In genomic region chr16:97192296-97192695, GRCm38 (mm10) we compare ENCODE assay signal across 24 mouse cellular contexts. TPM values are rescaled to one million over a fixed set of nuclear protein-coding genes. Genes with fewer than 3 reads are reported as not detected.
DNase-seq lines count a peak whose midpoint lies in the region; ATAC-seq and TF ChIP-seq lines count a peak whose summit lies in the region.
"Had no signal": no experiment of that assay in that cellular context is flagged by ENCODE, and none has a peak within 500 bp of the region (broad histone marks: within the 10 kb centered on the region; RNA-seq: fewer than 3 reads in every experiment).

No protein-coding gene starts in this region.

- H3K9ac ChIP-seq in forebrain, embryonic 13.5 days: no peak overlapping the region
- H3K9ac ChIP-seq in forebrain, embryonic 15.5 days (replicated peaks): no peak overlapping the region
- no peak overlapping the region for H3K9ac ChIP-seq in midbrain, embryonic 14.5 days (replicated peaks; ENCODE audit: low read length)
- no peak overlapping the region for H3K9ac ChIP-seq in midbrain, embryonic 13.5 days (replicated peaks)
- H3K9ac ChIP-seq: heart, embryonic 12.5 days; heart, embryonic 15.5 days; hindbrain, embryonic 14.5 days had no signal

- H3K4me2 ChIP-seq in forebrain, embryonic 13.5 days: no peak overlapping the region
- no peak overlapping the region for H3K4me2 ChIP-seq in forebrain, embryonic 15.5 days (replicated peaks)
- no peak overlapping the region for H3K4me2 ChIP-seq in midbrain, embryonic 14.5 days (ENCODE audit: low read length)
- no peak overlapping the region for H3K4me2 ChIP-seq in midbrain, embryonic 13.5 days (replicated peaks)
- H3K4me2 ChIP-seq: heart, embryonic 12.5 days; heart, embryonic 15.5 days; hindbrain, embryonic 14.5 days had no signal

- 0 out of 2 replicates have a peak, but pooled peaks cover 8% of the 10 kb centered on the region for H3K4me1 ChIP-seq in forebrain, embryonic 13.5 days
- no peaks in the 10 kb centered on the region for H3K4me1 ChIP-seq in forebrain, embryonic 15.5 days
- H3K4me1 ChIP-seq in midbrain, embryonic 14.5 days (ENCODE audit: control insufficient read depth, insufficient read depth, low read length): 0 out of 2 replicates have a peak, but pooled peaks cover 3% of the 10 kb centered on the region
- peaks cover 6% of the 10 kb centered on the region for H3K4me1 ChIP-seq in midbrain, embryonic 13.5 days (replicated peaks)
- H3K4me1 ChIP-seq: heart, embryonic 12.5 days; heart, embryonic 15.5 days had no signal

- no peaks in the 10 kb centered on the region for H3K27me3 ChIP-seq in forebrain, embryonic 13.5 days
- H3K27me3 ChIP-seq in forebrain, embryonic 15.5 days: no peaks in the 10 kb centered on the region
- no peaks in the 10 kb centered on the region for H3K27me3 ChIP-seq in midbrain, embryonic 14.5 days (ENCODE audit: control insufficient read depth, insufficient read depth, low read length)
- no peaks in the 10 kb centered on the region for H3K27me3 ChIP-seq in midbrain, embryonic 13.5 days
- H3K27me3 ChIP-seq: heart, embryonic 12.5 days; heart, embryonic 15.5 days had no signal

- 51% methylated on average over 4 of the region's 4 CpGs for WGBS in forebrain, embryonic 13.5 days
- WGBS in forebrain, embryonic 15.5 days: 40% methylated on average over 4 of the region's 4 CpGs
- 49% methylated on average over 4 of the region's 4 CpGs for WGBS in midbrain, embryonic 14.5 days
- 56% methylated on average over 4 of the region's 4 CpGs for WGBS in midbrain, embryonic 13.5 days

- no peak overlapping the region; the same call in 1 of the 2 replicates for H3K27ac ChIP-seq in forebrain, embryonic 13.5 days
- H3K27ac ChIP-seq in forebrain, embryonic 15.5 days (replicated peaks): no peak overlapping the region
- H3K27ac ChIP-seq in midbrain, embryonic 14.5 days (replicated peaks; ENCODE audit: low read depth, low read length): 0 out of 2 replicates have a peak overlapping the region, but pooled peaks have one; percentile 8
- H3K27ac ChIP-seq in midbrain, embryonic 13.5 days: no peak overlapping the region
- H3K27ac ChIP-seq: heart, embryonic 15.5 days; hindbrain, embryonic 14.5 days had no signal

- H3K36me3 ChIP-seq in forebrain, embryonic 13.5 days (ENCODE audit: poor library complexity, severe bottlenecking): no peaks in the 10 kb centered on the region
- H3K36me3 ChIP-seq in forebrain, embryonic 15.5 days: no peaks in the 10 kb centered on the region
- H3K36me3 ChIP-seq in midbrain, embryonic 14.5 days (ENCODE audit: control insufficient read depth, insufficient read depth, low read length): no peaks in the 10 kb centered on the region
- no peaks in the 10 kb centered on the region for H3K36me3 ChIP-seq in midbrain, embryonic 13.5 days
- H3K36me3 ChIP-seq: heart, embryonic 12.5 days; heart, embryonic 15.5 days had no signal

- peak; percentile 36 for DNase-seq in midbrain, embryonic 14.5 days
- DNase-seq in brain, adult 2 months (ENCODE audit: low read depth, low spot score): peak; percentile 22
- peak; percentile 70 for DNase-seq in brain, embryonic 14.5 days (ENCODE audit: low read depth)
- no peak for DNase-seq in left cerebral cortex, adult 11 months (ENCODE audit: low spot score)
- DNase-seq: adrenal gland, adult 2 months; adrenal gland, postnatal 14 days; cerebellum, adult 18-20 months; cerebellum, adult 9-10 months; cerebellum, postnatal 14 days; gastrocnemius, postnatal 25 days; heart, adult 18-20 months; heart, postnatal 10 days; heart, postnatal 4 days had no signal

- no peak overlapping the region for H3K4me3 ChIP-seq in forebrain, embryonic 13.5 days
- no peak overlapping the region for H3K4me3 ChIP-seq in forebrain, embryonic 15.5 days
- no peak overlapping the region for H3K4me3 ChIP-seq in midbrain, embryonic 14.5 days (replicated peaks; ENCODE audit: low read depth, low read length)
- H3K4me3 ChIP-seq in midbrain, embryonic 13.5 days (replicated peaks): no peak overlapping the region
- H3K4me3 ChIP-seq: heart, embryonic 12.5 days; heart, embryonic 15.5 days had no signal

- no peak for TF ChIP-seq POLR2A in brain, embryonic 14.5 days (IDR thresholded peaks at IDR 0.05; ENCODE audit: borderline replicate concordance, extremely low read depth, insufficient read depth, insufficient read length, poor library complexity, severe bottlenecking)

- H3K9me3 ChIP-seq in forebrain, embryonic 13.5 days (replicated peaks): no peaks in the 10 kb centered on the region
- no peaks in the 10 kb centered on the region for H3K9me3 ChIP-seq in forebrain, embryonic 15.5 days
- H3K9me3 ChIP-seq in midbrain, embryonic 14.5 days (ENCODE audit: control insufficient read depth, low read length): no peaks in the 10 kb centered on the region
- H3K9me3 ChIP-seq in midbrain, embryonic 13.5 days: no peaks in the 10 kb centered on the region
- H3K9me3 ChIP-seq: heart, embryonic 12.5 days; heart, embryonic 15.5 days had no signal

- no peak for TF ChIP-seq CTCF in brain, embryonic 14.5 days (IDR thresholded peaks at IDR 0.05; ENCODE audit: borderline replicate concordance, extremely low read depth, insufficient read depth, insufficient read length)

- peak; percentile 53; the same call in 1 of the 2 replicates for ATAC-seq in forebrain, embryonic 13.5 days
- ATAC-seq in forebrain, embryonic 15.5 days (replicated peaks): no peak
- ATAC-seq in midbrain, embryonic 14.5 days (ENCODE audit: low FRiP score, low TSS enrichment): no peak
- ATAC-seq in midbrain, embryonic 13.5 days: no peak
- ATAC-seq in megakaryocyte, adult 5-6 weeks (ENCODE audit: poor library complexity, severe bottlenecking): no peak
- ATAC-seq: CD4-positive, CD25-positive, alpha-beta regulatory T cell, adult 4 months; intestine, postnatal 0 days had no signal

RNA-seq across cellular contexts. Expression of gene Dscam, which starts 21.7 kb away (rescaled TPM):
- polyA plus RNA-seq in forebrain, embryonic 13.5 days (2015; fragmentation: Nextera tagmentation; extraction: Ambion mirVana): 3.5 and 3.8 TPM in 2 replicates
- 7.7 and 8.0 TPM in 2 replicates for polyA plus RNA-seq in forebrain, embryonic 15.5 days (2015; fragmentation: Nextera tagmentation; extraction: Ambion mirVana)
- 24.4 and 24.7 TPM in 2 replicates for polyA plus RNA-seq in midbrain, embryonic 14.5 days (2014; fragmentation: Nextera tagmentation; extraction: Ambion mirVana)
- 10.5 and 11.1 TPM in 2 replicates for polyA plus RNA-seq in midbrain, embryonic 13.5 days (2015; fragmentation: Nextera tagmentation; extraction: Ambion mirVana)
- 15.8 and 32.8 TPM in 2 replicates for polyA plus RNA-seq in brain, embryonic 14.5 days (2012; rRNA removed)
- total RNA-seq in megakaryocyte, adult 5-6 weeks (2015): 0.05 and 0.16 TPM in 2 replicates
- 0.04 TPM in 2 replicates for total RNA-seq in megakaryocyte, adult 5-6 weeks (2017)
- total RNA-seq: adrenal gland, adult 2 months; gastrocnemius, postnatal 25 days; heart, postnatal 10 days; MEL had no signal
- polyA plus RNA-seq: C2C12; heart, embryonic 12.5 days; heart, embryonic 15.5 days had no signal
